ENCODE assay signal across 13 mouse cellular contexts in genomic region chr4:133269596-133269995, GRCm38 (mm10). TPM values are rescaled to one million over a fixed set of nuclear protein-coding genes. Genes with fewer than 3 reads are reported as not detected.
DNase-seq lines count a peak whose midpoint lies in the region; ATAC-seq and TF ChIP-seq lines count a peak whose summit lies in the region.
"Had no signal": no experiment of that assay in that cellular context is flagged by ENCODE, and none has a peak within 500 bp of the region (broad histone marks: within the 10 kb centered on the region; RNA-seq: fewer than 3 reads in every experiment).

No protein-coding gene starts in this region.

- H3K36me3 ChIP-seq in CH12.LX (replicated peaks in 1 of 2; ENCODE audit: control insufficient read depth in 1 of 2, insufficient read depth in 1 of 2, low read length in 1 of 2): peaks cover 49 to 79% of the 10 kb centered on the region in 2 experiments
- peaks cover 39% of the 10 kb centered on the region for H3K36me3 ChIP-seq in heart, embryonic 16.5 days (ENCODE audit: control insufficient read depth, insufficient read depth)
- peaks cover 49% of the 10 kb centered on the region for H3K36me3 ChIP-seq in forebrain, embryonic 15.5 days

- DNase-seq in kidney, postnatal 36 days: peak; percentile 35 to 39
- no peak for DNase-seq in kidney, postnatal 4 days
- no peak for DNase-seq in CH12.LX (ENCODE audit: extremely low read depth)
- DNase-seq in adrenal gland, adult 8-10 months: peak; percentile 83
- DNase-seq in layer of hippocampus, postnatal 36 days: no peak
- DNase-seq: cerebellum, postnatal 10 days had no signal

- H3K27me3 ChIP-seq in CH12.LX (replicated peaks): no peaks in the 10 kb centered on the region
- H3K27me3 ChIP-seq in heart, embryonic 16.5 days (ENCODE audit: control insufficient read depth, insufficient read depth, low read length): no peaks in the 10 kb centered on the region
- no peaks in the 10 kb centered on the region for H3K27me3 ChIP-seq in forebrain, embryonic 15.5 days

- no peak for TF ChIP-seq RAD21 in CH12.LX (IDR thresholded peaks at IDR 0.05; ENCODE audit: low read depth, low read length)

- H3K79me2 ChIP-seq in CH12.LX (replicated peaks; ENCODE audit: control insufficient read depth, extremely low read depth, insufficient read depth, poor library complexity, severe bottlenecking): peaks cover 39% of the 10 kb centered on the region

- in situ Hi-C loops in CH12.LX (cut with MboI; ENCODE audit: low pct_ligation_motif_present, low pct_unique_long_range_greater_than_20kb, low sequenced_read_pairs): no loop called here

- TF ChIP-seq EP300 in CH12.LX (IDR thresholded peaks at IDR 0.05; ENCODE audit: low read length): no peak

- no peak for ATAC-seq in heart, embryonic 16.5 days (replicated peaks; ENCODE audit: extremely low read depth, insufficient read depth, low FRiP score)
- no peak for ATAC-seq in forebrain, embryonic 15.5 days (replicated peaks)
- ATAC-seq: intestine, embryonic 16.5 days had no signal

- no peak for TF ChIP-seq CTCF in CH12.LX (conservative IDR thresholded peaks at IDR 0.05 in 1 of 2, IDR thresholded peaks at IDR 0.05 in 1 of 2; ENCODE audit: low read depth in 2 of 2, low read length in 2 of 2)

- dilution Hi-C loops in CH12.LX (cut with MboI; ENCODE audit: extremely low pct_ligation_motif_present, extremely low pct_unique_long_range_greater_than_20kb, low sequenced_read_pairs): no loop called here

- H3K4me3 ChIP-seq in CH12.LX (replicated peaks in 1 of 3; ENCODE audit: low read depth in 2 of 3, low read length in 2 of 3, poor library complexity in 1 of 3): no peak overlapping the region
- H3K4me3 ChIP-seq in heart, embryonic 16.5 days (ENCODE audit: low read length): no peak overlapping the region
- H3K4me3 ChIP-seq in forebrain, embryonic 15.5 days: no peak overlapping the region
- H3K4me3 ChIP-seq: embryonic facial prominence, embryonic 10.5 days; forebrain, embryonic 10.5 days; hindbrain, embryonic 10.5 days had no signal

- peaks cover 19 to 80% of the 10 kb centered on the region in 2 experiments for H3K4me1 ChIP-seq in CH12.LX (ENCODE audit: control insufficient read depth in 1 of 2, insufficient read depth in 2 of 2)
- peaks cover 4% of the 10 kb centered on the region; the same call in 1 of the 2 replicates for H3K4me1 ChIP-seq in heart, embryonic 16.5 days (ENCODE audit: control insufficient read depth, insufficient read depth, low read length)
- no peaks in the 10 kb centered on the region for H3K4me1 ChIP-seq in forebrain, embryonic 15.5 days
- H3K4me1 ChIP-seq: embryonic facial prominence, embryonic 10.5 days; forebrain, embryonic 10.5 days; hindbrain, embryonic 10.5 days had no signal

- H3K4me2 ChIP-seq in CH12.LX (ENCODE audit: insufficient read depth, low read depth, poor library complexity, severe bottlenecking): no peak overlapping the region
- H3K4me2 ChIP-seq in heart, embryonic 16.5 days (ENCODE audit: low read depth, low read length): no peak overlapping the region
- H3K4me2 ChIP-seq in forebrain, embryonic 15.5 days (replicated peaks): no peak overlapping the region

- H3K9me3 ChIP-seq in CH12.LX (replicated peaks; ENCODE audit: low read length): no peaks in the 10 kb centered on the region
- no peaks in the 10 kb centered on the region for H3K9me3 ChIP-seq in heart, embryonic 16.5 days (replicated peaks; ENCODE audit: control insufficient read depth, low read length)
- H3K9me3 ChIP-seq in forebrain, embryonic 15.5 days: no peaks in the 10 kb centered on the region

- WGBS in heart, embryonic 16.5 days: 72% methylated on average over 3 of the region's 3 CpGs
- 94% methylated on average over 3 of the region's 3 CpGs for WGBS in forebrain, embryonic 15.5 days

- no peak overlapping the region for H3K9ac ChIP-seq in CH12.LX (ENCODE audit: insufficient read depth, low read depth)
- no peak overlapping the region for H3K9ac ChIP-seq in heart, embryonic 16.5 days (ENCODE audit: low read length)
- H3K9ac ChIP-seq in forebrain, embryonic 15.5 days (replicated peaks): no peak overlapping the region

- TF ChIP-seq POLR2A in CH12.LX (IDR thresholded peaks at IDR 0.05; ENCODE audit: low read depth, low read length): no peak

- H3K27ac ChIP-seq in CH12.LX (ENCODE audit: insufficient read depth, low read depth): peak overlapping the region; percentile 93; the same call in 1 of the 2 replicates
- 0 out of 2 replicates have a peak overlapping the region, but pooled peaks have one; percentile 19 for H3K27ac ChIP-seq in heart, embryonic 16.5 days (ENCODE audit: low read length)
- no peak overlapping the region for H3K27ac ChIP-seq in forebrain, embryonic 15.5 days (replicated peaks)
- H3K27ac ChIP-seq: embryonic facial prominence, embryonic 10.5 days; forebrain, embryonic 10.5 days; hindbrain, embryonic 10.5 days had no signal

TF ChIP-seq in CH12.LX, 34 proteins besides CTCF, POLR2A, EP300 and RAD21:
- TF ChIP-seq IRF4 (IDR thresholded peaks at IDR 0.05; ENCODE audit: low read depth, low read length): no peak
- TF ChIP-seq CHD1 (IDR thresholded peaks at IDR 0.05; ENCODE audit: low read depth, low read length): no peak
- no peak for TF ChIP-seq KAT2A (IDR thresholded peaks at IDR 0.05; ENCODE audit: insufficient replicate concordance, low read length)
- TF ChIP-seq MAZ (IDR thresholded peaks at IDR 0.05; ENCODE audit: low read depth, low read length): no peak
- TF ChIP-seq USF2 (conservative IDR thresholded peaks at IDR 0.05; ENCODE audit: low read depth, low read length): no peak
- TF ChIP-seq SMC3 (IDR thresholded peaks at IDR 0.05; ENCODE audit: low read depth, low read length): no peak
- TF ChIP-seq ETS1 (conservative IDR thresholded peaks at IDR 0.05; ENCODE audit: low read depth, low read length): no peak
- TF ChIP-seq HCFC1 (IDR thresholded peaks at IDR 0.05; ENCODE audit: low read depth, low read length): no peak
- no peak for TF ChIP-seq TCF12 (IDR thresholded peaks at IDR 0.05; ENCODE audit: low read depth, low read length)
- TF ChIP-seq MAX (IDR thresholded peaks at IDR 0.05; ENCODE audit: low read length): no peak
- TF ChIP-seq JUN (IDR thresholded peaks at IDR 0.05; ENCODE audit: insufficient read depth, low read depth, low read length): no peak
- TF ChIP-seq ZNF384 (IDR thresholded peaks at IDR 0.05; ENCODE audit: low read depth, low read length): no peak
- no peak for TF ChIP-seq BHLHE40 (IDR thresholded peaks at IDR 0.05; ENCODE audit: low read depth, low read length)
- TF ChIP-seq MEF2A (IDR thresholded peaks at IDR 0.05; ENCODE audit: borderline replicate concordance, low read depth, low read length): no peak
- TF ChIP-seq POLR2AphosphoS2 (IDR thresholded peaks at IDR 0.05; ENCODE audit: low read depth, low read length): no peak
- no peak for TF ChIP-seq ZC3H11A (IDR thresholded peaks at IDR 0.05; ENCODE audit: low read depth, low read length)

RNA-seq across cellular contexts. Expression of gene Sytl1, which starts 6.7 kb away (rescaled TPM):
- total RNA-seq in CH12.LX (2012; rRNA removed): 11.9 and 20.0 TPM in 2 replicates
- total RNA-seq in CH12.LX (2014; rRNA removed): 8.2 and 8.3 TPM in 2 replicates
- 12.1 and 12.5 TPM in 2 replicates for polyA plus RNA-seq in CH12.LX (2012; ENCODE audit: insufficient read length, low read depth)
- total RNA-seq in adrenal gland, adult 8-10 months (2022): 1 to 10 TPM in 3 of 4 experiments, under 1 TPM in 1; 0.92 to 2.0 (median 1.1) TPM
- polyA plus RNA-seq in heart, embryonic 16.5 days (2015; fragmentation: Nextera tagmentation; extraction: Ambion mirVana): 3.4 and 7.6 TPM in 2 replicates
- polyA plus RNA-seq in forebrain, embryonic 15.5 days (2015; fragmentation: Nextera tagmentation; extraction: Ambion mirVana): 0.29 and 0.61 TPM in 2 replicates
- under 1 TPM; 0.70 to 0.99 TPM for total RNA-seq in layer of hippocampus, postnatal 36 days (2021)

RNA-seq across cellular contexts. Expression of gene Tmem222, which starts 8.0 kb away (rescaled TPM):
- total RNA-seq in CH12.LX (2012; rRNA removed) (64.0 and 64.8 TPM in 2 replicates), CH12.LX (2014; rRNA removed) (85.0 and 95.7 TPM in 2 replicates)
- 73.2 and 79.5 TPM in 2 replicates for polyA plus RNA-seq in CH12.LX (2012; ENCODE audit: insufficient read length, low read depth)
- 10 to 100 TPM; 74.7 to 93.2 (median 83.1) TPM for total RNA-seq in adrenal gland, adult 8-10 months (2022)
- polyA plus RNA-seq in heart, embryonic 16.5 days (2015; fragmentation: Nextera tagmentation; extraction: Ambion mirVana): 55.5 and 59.2 TPM in 2 replicates
- 107 and 112 TPM in 2 replicates for polyA plus RNA-seq in forebrain, embryonic 15.5 days (2015; fragmentation: Nextera tagmentation; extraction: Ambion mirVana)
- 10 to 100 TPM; 85.0 to 92.1 TPM for total RNA-seq in layer of hippocampus, postnatal 36 days (2021)

RNA-seq across cellular contexts. Expression of gene Map3k6, which starts 29.0 kb away (rescaled TPM):
- 0.21 TPM in 1 of 2 replicates, not detected in the other for total RNA-seq in CH12.LX (2012; rRNA removed)
- total RNA-seq in CH12.LX (2014; rRNA removed): not detected in 2 replicates
- polyA plus RNA-seq in CH12.LX (2012; ENCODE audit: insufficient read length, low read depth): not detected in 2 replicates
- 10 to 100 TPM; 17.3 to 27.7 (median 19.2) TPM for total RNA-seq in adrenal gland, adult 8-10 months (2022)
- 3.4 and 3.6 TPM in 2 replicates for polyA plus RNA-seq in heart, embryonic 16.5 days (2015; fragmentation: Nextera tagmentation; extraction: Ambion mirVana)
- polyA plus RNA-seq in forebrain, embryonic 15.5 days (2015; fragmentation: Nextera tagmentation; extraction: Ambion mirVana): 1.7 and 1.8 TPM in 2 replicates
- total RNA-seq in layer of hippocampus, postnatal 36 days (2021): 1 to 10 TPM; 3.9 to 5.9 TPM

RNA-seq across cellular contexts. Expression of gene Gpr3, which starts 57.3 kb away (rescaled TPM):
- total RNA-seq in CH12.LX (2012; rRNA removed) (0.13 and 0.17 TPM in 2 replicates), CH12.LX (2014; rRNA removed) (not detected in 2 replicates)
- polyA plus RNA-seq in CH12.LX (2012; ENCODE audit: insufficient read length, low read depth): 0.11 TPM in 1 of 2 replicates, not detected in the other
- total RNA-seq in adrenal gland, adult 8-10 months (2022): under 1 TPM in 1 of 4 experiments, not detected in 3; 0.66 TPM
- 0.14 and 0.29 TPM in 2 replicates for polyA plus RNA-seq in heart, embryonic 16.5 days (2015; fragmentation: Nextera tagmentation; extraction: Ambion mirVana)
- 0.48 and 0.55 TPM in 2 replicates for polyA plus RNA-seq in forebrain, embryonic 15.5 days (2015; fragmentation: Nextera tagmentation; extraction: Ambion mirVana)
- total RNA-seq in layer of hippocampus, postnatal 36 days (2021): 1 to 10 TPM; 6.8 to 7.3 TPM
- total RNA-seq: megakaryocyte, adult 5-6 weeks had no signal

RNA-seq across cellular contexts. Expression of gene Cd164l2, which starts 57.7 kb away (rescaled TPM):
- total RNA-seq in CH12.LX (2012; rRNA removed): not detected in 2 replicates
- total RNA-seq in CH12.LX (2014; rRNA removed): not detected in 2 replicates
- polyA plus RNA-seq in CH12.LX (2012; ENCODE audit: insufficient read length, low read depth): not detected in 2 replicates
- 1 to 10 TPM in 2 of 4 experiments, under 1 TPM in 2; 0.86 to 1.8 (median 1.4) TPM for total RNA-seq in adrenal gland, adult 8-10 months (2022)
- 0.66 TPM in 1 of 2 replicates, not detected in the other for polyA plus RNA-seq in heart, embryonic 16.5 days (2015; fragmentation: Nextera tagmentation; extraction: Ambion mirVana)
- polyA plus RNA-seq in forebrain, embryonic 15.5 days (2015; fragmentation: Nextera tagmentation; extraction: Ambion mirVana): 0.38 and 0.87 TPM in 2 replicates
- 1 to 10 TPM; 3.7 to 5.8 TPM for total RNA-seq in layer of hippocampus, postnatal 36 days (2021)
- total RNA-seq: megakaryocyte, adult 5-6 weeks had no signal

Comparison
In these comparisons a context has a peak if more than half of its experiments do, and no peak if none do; other contexts are left out.
1. DNase-seq: peak in kidney, postnatal 36 days (2 of 2) and adrenal gland, adult 8-10 months (single experiment); none in kidney, postnatal 4 days (0 of 2), CH12.LX (single experiment) and layer of hippocampus, postnatal 36 days (0 of 2).
2. RNA of gene Map3k6, which starts 29.0 kb away (total RNA-seq): 17.3 to 27.7 TPM in adrenal gland, adult 8-10 months and 3.9 to 5.9 TPM in layer of hippocampus, postnatal 36 days; 0.21 TPM in CH12.LX; every median in the first group is over 4 times any median in the second.